In genomic region chr8:88184914-88185313, GRCm38 (mm10) we compare ENCODE assay signal across 32 mouse cellular contexts.
"Had no signal": no experiment of that assay in that cellular context is flagged by ENCODE, and none has a peak within 500 bp of the region (broad histone marks: within the 10 kb centered on the region; RNA-seq: fewer than 3 reads in every experiment).

No protein-coding gene starts in this region.

- H3K4me2 ChIP-seq: limb, embryonic 12.5 days; limb, embryonic 13.5 days; limb, embryonic 15.5 days; liver, embryonic 11.5 days; liver, embryonic 12.5 days; liver, embryonic 13.5 days; liver, embryonic 15.5 days; lung, embryonic 14.5 days; lung, embryonic 15.5 days; midbrain, embryonic 11.5 days; midbrain, embryonic 12.5 days; midbrain, embryonic 13.5 days; midbrain, embryonic 15.5 days; neural tube, embryonic 12.5 days had no signal

- H3K9ac ChIP-seq: limb, embryonic 12.5 days; limb, embryonic 13.5 days; limb, embryonic 15.5 days; liver, embryonic 12.5 days; liver, embryonic 13.5 days; liver, embryonic 14.5 days; liver, embryonic 15.5 days; liver, postnatal 0 days; lung, embryonic 14.5 days; lung, embryonic 15.5 days; midbrain, embryonic 12.5 days; midbrain, embryonic 13.5 days; midbrain, embryonic 15.5 days; neural tube, embryonic 12.5 days had no signal

- H3K36me3 ChIP-seq: limb, embryonic 10.5 days; limb, embryonic 12.5 days; limb, embryonic 13.5 days; limb, embryonic 15.5 days; liver, embryonic 12.5 days; liver, embryonic 13.5 days; liver, embryonic 15.5 days; lung, embryonic 15.5 days; midbrain, embryonic 10.5 days; midbrain, embryonic 12.5 days; midbrain, embryonic 13.5 days; midbrain, embryonic 15.5 days; neural tube, embryonic 12.5 days had no signal

- H3K4me1 ChIP-seq: limb, embryonic 10.5 days; limb, embryonic 12.5 days; limb, embryonic 13.5 days; limb, embryonic 15.5 days; liver, embryonic 12.5 days; liver, embryonic 13.5 days; liver, embryonic 15.5 days; lung, embryonic 15.5 days; megakaryocyte, embryonic 14.5 days; midbrain, embryonic 10.5 days; midbrain, embryonic 12.5 days; midbrain, embryonic 13.5 days; midbrain, embryonic 15.5 days; neural tube, embryonic 12.5 days had no signal

- DNase-seq: left cerebral cortex, postnatal 4 days; liver; liver, embryonic 13.5 days; liver, postnatal 0 days; lung, adult 18-20 months; lung, adult 2 months; lung, embryonic 14.5 days; lung, postnatal 10 days; lung, postnatal 14 days; lung, postnatal 36 days; lung, postnatal 4 days; midbrain, embryonic 14.5 days had no signal

- H3K27ac ChIP-seq: limb, embryonic 10.5 days; limb, embryonic 12.5 days; limb, embryonic 13.5 days; limb, embryonic 15.5 days; liver, embryonic 12.5 days; liver, embryonic 13.5 days; liver, embryonic 14.5 days; liver, embryonic 15.5 days; lung, embryonic 15.5 days; macrophage; midbrain, embryonic 10.5 days; midbrain, embryonic 12.5 days; midbrain, embryonic 13.5 days; midbrain, embryonic 15.5 days; neural tube, embryonic 12.5 days had no signal

- H3K9me3 ChIP-seq: limb, embryonic 10.5 days; limb, embryonic 12.5 days; limb, embryonic 13.5 days; limb, embryonic 15.5 days; liver, embryonic 12.5 days; liver, embryonic 13.5 days; liver, embryonic 15.5 days; lung, embryonic 15.5 days; midbrain, embryonic 10.5 days; midbrain, embryonic 12.5 days; midbrain, embryonic 13.5 days; midbrain, embryonic 15.5 days; neural tube, embryonic 12.5 days had no signal

- H3K27me3 ChIP-seq: limb, embryonic 12.5 days; limb, embryonic 13.5 days; limb, embryonic 15.5 days; liver, embryonic 13.5 days; liver, embryonic 15.5 days; lung, embryonic 15.5 days; midbrain, embryonic 12.5 days; midbrain, embryonic 13.5 days; midbrain, embryonic 15.5 days; neural tube, embryonic 12.5 days had no signal

- ATAC-seq: liver, embryonic 12.5 days; liver, postnatal 0 days; lung, postnatal 0 days; midbrain, embryonic 13.5 days; midbrain, embryonic 15.5 days; midbrain, embryonic 16.5 days had no signal

- H3K4me3 ChIP-seq: limb, embryonic 10.5 days; limb, embryonic 12.5 days; limb, embryonic 13.5 days; limb, embryonic 15.5 days; liver, embryonic 12.5 days; liver, embryonic 13.5 days; liver, embryonic 15.5 days; lung, embryonic 15.5 days; megakaryocyte, embryonic 14.5 days; midbrain, embryonic 10.5 days; midbrain, embryonic 12.5 days; midbrain, embryonic 13.5 days; midbrain, embryonic 15.5 days; myocyte; neural tube, embryonic 12.5 days had no signal
